Mouse (Mus musculus) ovary, adult 2 months (tissue): ENCODE measurements around the gene Gm15091. TPM values are rescaled to one million over a fixed set of nuclear protein-coding genes. Genes with fewer than 3 reads are reported as not detected.

ENCODE experiments used
- polyA plus RNA-seq: library from polyadenylated mRNA; depleted of rRNA; stranded (reverse); fragments of >200 nt; gene quantifications from 2 replicates; pipeline ENCODE4 v1.2.3, GENCODE M21; 2012; rRNA removed

Gm15091 gene
- polyA plus RNA-seq, result not detected in 2 replicates

DNA sequence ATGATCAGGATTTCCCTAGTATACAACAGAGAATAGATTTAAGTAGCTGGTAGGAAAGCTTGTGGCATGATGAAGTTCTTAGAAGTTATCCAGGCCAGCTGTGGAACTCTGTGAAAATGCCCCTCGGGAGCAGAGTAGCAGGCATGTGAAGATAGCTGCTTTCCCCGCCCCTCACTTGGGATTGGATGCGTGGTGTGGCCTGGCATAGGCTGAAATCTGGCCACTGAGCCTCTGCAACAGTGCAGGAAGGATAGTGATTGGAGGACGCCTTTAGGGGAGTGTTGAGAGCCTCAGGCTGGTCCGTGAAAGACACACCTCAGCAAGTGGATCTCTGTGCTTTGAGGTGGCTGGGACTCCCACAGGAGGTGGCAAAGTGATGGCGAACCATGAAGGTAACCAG is at the start of gene Gm15091:
Gm15091 (plus strand) TSS at position 301 of the 400 bp plus-strand sequence.

Other genes with a start within 250 kb of the Gm15091 start
- gene Gm15097, start 157.2 kb upstream of the Gm15091 start, polyA plus RNA-seq, result not detected in 2 replicates